Comparison of ENCODE assay signal across 23 mouse cellular contexts in genomic region chr17:83912421-83912820, GRCm38 (mm10).
DNase-seq lines count a peak whose midpoint lies in the region; ATAC-seq and TF ChIP-seq lines count a peak whose summit lies in the region.
"Had no signal": no experiment of that assay in that cellular context is flagged by ENCODE, and none has a peak within 500 bp of the region (broad histone marks: within the 10 kb centered on the region; RNA-seq: fewer than 3 reads in every experiment).

No protein-coding gene starts in this region.

- H3K36me3 ChIP-seq in forebrain, embryonic 10.5 days (replicated peaks): no peaks in the 10 kb centered on the region
- H3K36me3 ChIP-seq in forebrain, embryonic 12.5 days (replicated peaks): no peaks in the 10 kb centered on the region
- H3K36me3 ChIP-seq in limb, embryonic 11.5 days (ENCODE audit: control insufficient read depth, insufficient read depth, low read length): no peaks in the 10 kb centered on the region
- H3K36me3 ChIP-seq: kidney, embryonic 15.5 days; liver, embryonic 12.5 days; midbrain, embryonic 10.5 days had no signal

- H3K9ac ChIP-seq in forebrain, embryonic 12.5 days: no peak overlapping the region
- no peak overlapping the region for H3K9ac ChIP-seq in limb, embryonic 11.5 days (ENCODE audit: low read length)
- H3K9ac ChIP-seq: kidney, embryonic 15.5 days; liver, embryonic 12.5 days had no signal

- no peak overlapping the region for H3K4me3 ChIP-seq in forebrain, embryonic 10.5 days
- H3K4me3 ChIP-seq in forebrain, embryonic 12.5 days (replicated peaks): no peak overlapping the region
- no peak overlapping the region for H3K4me3 ChIP-seq in layer of hippocampus, adult 2 months
- H3K4me3 ChIP-seq in limb, embryonic 11.5 days (ENCODE audit: low read depth, low read length): no peak overlapping the region
- H3K4me3 ChIP-seq: erythroblast, embryonic 14.5 days; kidney, embryonic 15.5 days; liver, embryonic 12.5 days; midbrain, embryonic 10.5 days had no signal

- DNase-seq in forebrain, embryonic 10.5 days (ENCODE audit: extremely low spot score, low spot score): no peak
- no peak for DNase-seq in layer of hippocampus, adult 2 months (ENCODE audit: low spot score in 2 of 2)
- no peak for DNase-seq in layer of hippocampus, postnatal 14 days (ENCODE audit: low spot score in 2 of 2)
- DNase-seq in limb, embryonic 11.5 days (ENCODE audit: low spot score): no peak
- DNase-seq in thymus, postnatal 0 days (ENCODE audit: low spot score): no peak
- DNase-seq: cerebellum, adult 8-10 months; cerebellum, postnatal 36 days; heart, adult 18-20 months; kidney, postnatal 36 days; lung, adult 18-20 months; lung, postnatal 10 days; right cerebral cortex, postnatal 14 days; spleen, adult 18-20 months; thymus, postnatal 36 days had no signal

- H3K4me2 ChIP-seq in forebrain, embryonic 12.5 days: no peak overlapping the region
- H3K4me2 ChIP-seq in limb, embryonic 11.5 days (ENCODE audit: low read depth, severe bottlenecking): no peak overlapping the region
- H3K4me2 ChIP-seq: kidney, embryonic 15.5 days; liver, embryonic 12.5 days had no signal

- TF ChIP-seq CTCF in layer of hippocampus, adult 2 months (conservative IDR thresholded peaks at IDR 0.05): no peak

- no peaks in the 10 kb centered on the region for H3K27me3 ChIP-seq in forebrain, embryonic 10.5 days (ENCODE audit: poor library complexity, severe bottlenecking)
- no peaks in the 10 kb centered on the region for H3K27me3 ChIP-seq in forebrain, embryonic 12.5 days
- H3K27me3 ChIP-seq in limb, embryonic 11.5 days (ENCODE audit: control insufficient read depth, insufficient read depth, low read length): no peaks in the 10 kb centered on the region
- H3K27me3 ChIP-seq: kidney, embryonic 15.5 days; liver, embryonic 12.5 days had no signal

- H3K4me1 ChIP-seq in forebrain, embryonic 10.5 days: peaks cover 35% of the 10 kb centered on the region
- H3K4me1 ChIP-seq in forebrain, embryonic 12.5 days: peaks cover 7% of the 10 kb centered on the region; the same call in 1 of the 2 replicates
- H3K4me1 ChIP-seq in limb, embryonic 11.5 days (ENCODE audit: control insufficient read depth, insufficient read depth, low read length): peaks cover 30% of the 10 kb centered on the region

- peak overlapping the region; percentile 79 for H3K27ac ChIP-seq in forebrain, embryonic 10.5 days
- no peak overlapping the region for H3K27ac ChIP-seq in forebrain, embryonic 12.5 days
- H3K27ac ChIP-seq in layer of hippocampus, adult 2 months: peak overlapping the region; percentile 39; the same call in 1 of the 2 replicates
- H3K27ac ChIP-seq in limb, embryonic 11.5 days (replicated peaks; ENCODE audit: low read depth, low read length): peak overlapping the region; percentile 97
- H3K27ac ChIP-seq: hindbrain, postnatal 0 days; liver, embryonic 12.5 days; midbrain, embryonic 10.5 days had no signal

- ATAC-seq in forebrain, embryonic 12.5 days (ENCODE audit: low FRiP score): no peak
- no peak for ATAC-seq in limb, embryonic 11.5 days (ENCODE audit: insufficient number of reproducible peaks, low FRiP score, low TSS enrichment, low read depth)
- no peak for ATAC-seq in CD4-positive, CD25-positive, alpha-beta regulatory T cell, adult 4 months
- ATAC-seq: forebrain, embryonic 14.5 days; hindbrain, postnatal 0 days; intestine, embryonic 16.5 days; liver, embryonic 12.5 days had no signal

- no peaks in the 10 kb centered on the region for H3K9me3 ChIP-seq in forebrain, embryonic 10.5 days
- no peaks in the 10 kb centered on the region for H3K9me3 ChIP-seq in forebrain, embryonic 12.5 days
- no peaks in the 10 kb centered on the region for H3K9me3 ChIP-seq in limb, embryonic 11.5 days (ENCODE audit: control insufficient read depth, low read length)
- H3K9me3 ChIP-seq: kidney, embryonic 15.5 days; liver, embryonic 12.5 days; midbrain, embryonic 10.5 days had no signal

- WGBS in forebrain, embryonic 10.5 days: 95% methylated on average over 6 of the region's 6 CpGs
- WGBS in forebrain, embryonic 12.5 days: 88% methylated on average over 6 of the region's 6 CpGs
- WGBS in limb, embryonic 11.5 days: 96% methylated on average over 6 of the region's 6 CpGs
